Mouse (Mus musculus): ENCODE results near the gene Fzr1. TPM values are rescaled to one million over a fixed set of nuclear protein-coding genes. Genes with fewer than 3 reads are reported as not detected.

Gene Fzr1
- total and polyA plus RNA-seq, 3 experiments: 20.7 to 115 TPM; not detected in 1

DNA sequence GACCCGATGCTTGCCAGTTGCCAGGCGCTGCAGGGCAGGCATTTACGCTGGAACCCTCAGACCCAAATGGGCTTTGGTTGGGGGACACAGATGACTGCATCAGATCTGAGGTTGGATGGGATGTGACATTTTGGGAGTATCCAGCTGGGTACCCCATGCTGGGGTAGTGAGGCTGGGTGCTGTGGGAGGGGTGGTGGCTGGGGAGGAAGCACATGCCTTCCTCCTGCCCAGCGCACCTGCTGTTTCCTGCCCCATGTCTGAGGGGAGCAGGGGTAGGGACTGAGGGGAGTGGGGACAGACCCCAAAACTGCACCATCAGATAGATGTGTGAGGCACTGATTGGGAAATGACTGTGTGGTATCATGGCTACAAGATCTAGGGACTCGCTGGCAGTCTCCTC is 18.4 kb upstream of the Fzr1 start:
- no peak overlapping the region for H3K4me3 ChIP-seq (ENCODE audit: control insufficient read depth in 1 of 2, insufficient read depth in 1 of 2, low read depth in 2 of 2, low read length in 2 of 2)
- no peaks in the 10 kb centered on the region for H3K9me3 ChIP-seq (replicated peaks; ENCODE audit: insufficient read depth, low read length)
- H3K27me3 ChIP-seq (ENCODE audit: control insufficient read depth in 1 of 2, insufficient read depth in 2 of 2, low read length in 2 of 2): no peaks in the 10 kb centered on the region
- no peaks in the 10 kb centered on the region for H3K79me2 ChIP-seq (ENCODE audit: control insufficient read depth, insufficient read depth, low read length, poor library complexity)
- H3K4me1 ChIP-seq (ENCODE audit: control insufficient read depth in 1 of 2, insufficient read depth in 2 of 2, low read length in 2 of 2): peaks cover 6 to 14% of the 10 kb centered on the region in 2 experiments; a peak in 3 of 4 replicates
- no peak overlapping the region for H3K27ac ChIP-seq (ENCODE audit: control insufficient read depth, low read depth, low read length)
- TF ChIP-seq JUND (IDR thresholded peaks at IDR 0.05; ENCODE audit: low read depth, low read length) (no peak), NRF1 (IDR thresholded peaks at IDR 0.05; ENCODE audit: insufficient read depth, low read depth, low read length, poor library complexity, severe bottlenecking) (no peak), RAD21 (IDR thresholded peaks at IDR 0.05; ENCODE audit: low read depth, low read length) (no peak)
- no peak for DNase-seq (ENCODE audit: low read depth, low spot score)
- no peaks in the 10 kb centered on the region for H3K36me3 ChIP-seq (ENCODE audit: control insufficient read depth in 1 of 2, insufficient read depth in 2 of 2, low read length in 2 of 2)
- no peak overlapping the region for H3K9ac ChIP-seq (ENCODE audit: control insufficient read depth, low read depth, low read length, poor library complexity, severe bottlenecking)

DNA sequence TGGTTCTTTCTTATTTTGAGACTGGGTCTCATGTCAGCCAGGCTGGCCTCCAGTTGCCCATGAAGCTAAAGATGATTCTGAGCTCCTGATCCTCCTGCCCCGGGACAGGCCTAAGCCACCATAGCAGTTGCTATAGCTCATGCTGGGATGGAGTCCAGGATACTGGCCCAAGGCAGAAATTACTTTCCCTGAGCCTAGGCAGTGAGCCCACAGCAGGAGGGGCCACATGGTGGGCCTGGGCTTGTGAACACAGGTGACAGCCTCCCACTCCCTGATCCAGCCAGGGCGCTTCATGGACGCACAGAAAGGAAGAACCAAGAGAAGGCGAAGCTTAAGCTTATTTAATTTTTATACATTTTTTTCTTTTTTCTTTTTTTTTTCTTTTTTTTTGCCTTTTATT is 17.5 kb upstream of the Fzr1 start:
- no peak for TF ChIP-seq POLR2AphosphoS5 (IDR thresholded peaks at IDR 0.05; ENCODE audit: borderline replicate concordance, low read depth, low read length)
- TF ChIP-seq BHLHE40 (IDR thresholded peaks at IDR 0.05; ENCODE audit: borderline replicate concordance, low read depth, low read length): no peak
- TF ChIP-seq RCOR1 (IDR thresholded peaks at IDR 0.05; ENCODE audit: low read depth, low read length): no peak
- TF ChIP-seq KAT2A (conservative IDR thresholded peaks at IDR 0.05; ENCODE audit: low read depth, low read length): no peak
- no peak for TF ChIP-seq HCFC1 (IDR thresholded peaks at IDR 0.05; ENCODE audit: low read depth, low read length)
- TF ChIP-seq E2F4 (IDR thresholded peaks at IDR 0.05; ENCODE audit: borderline replicate concordance, low read depth, low read length): no peak
- no peak for TF ChIP-seq TCF12 (IDR thresholded peaks at IDR 0.05; ENCODE audit: low read depth, low read length)
- TF ChIP-seq POLR2A (IDR thresholded peaks at IDR 0.05; ENCODE audit: control insufficient read depth in 1 of 2, insufficient read depth in 1 of 2, low read depth in 1 of 2, low read length in 2 of 2, poor library complexity in 1 of 2): no peak
- TF ChIP-seq MAZ (IDR thresholded peaks at IDR 0.05; ENCODE audit: low read depth, low read length): no peak
- no peak for TF ChIP-seq CTCF (IDR thresholded peaks at IDR 0.05 in 2 of 3, conservative IDR thresholded peaks at IDR 0.05 in 1 of 3; ENCODE audit: control insufficient read depth in 1 of 3, insufficient read depth in 1 of 3, low read depth in 2 of 3, low read length in 3 of 3, poor library complexity in 1 of 3, severe bottlenecking in 1 of 3)
- no peak for TF ChIP-seq ZKSCAN1 (IDR thresholded peaks at IDR 0.05; ENCODE audit: low read depth, low read length)
- no peaks in the 10 kb centered on the region for H3K9me3 ChIP-seq (replicated peaks; ENCODE audit: insufficient read depth, low read length)
- peaks cover 6 to 14% of the 10 kb centered on the region in 2 experiments; a peak in 3 of 4 replicates for H3K4me1 ChIP-seq (ENCODE audit: control insufficient read depth in 1 of 2, insufficient read depth in 2 of 2, low read length in 2 of 2)
- no peak overlapping the region for H3K9ac ChIP-seq (ENCODE audit: control insufficient read depth, low read depth, low read length, poor library complexity, severe bottlenecking)
- no peak for DNase-seq (ENCODE audit: low read depth, low spot score)
- no peak overlapping the region for H3K27ac ChIP-seq (ENCODE audit: control insufficient read depth, low read depth, low read length)
- no peaks in the 10 kb centered on the region for H3K79me2 ChIP-seq (ENCODE audit: control insufficient read depth, insufficient read depth, low read length, poor library complexity)
- no peaks in the 10 kb centered on the region for H3K36me3 ChIP-seq (ENCODE audit: control insufficient read depth in 1 of 2, insufficient read depth in 2 of 2, low read length in 2 of 2)
- H3K4me3 ChIP-seq (ENCODE audit: control insufficient read depth in 1 of 2, insufficient read depth in 1 of 2, low read depth in 2 of 2, low read length in 2 of 2): no peak overlapping the region
- no peaks in the 10 kb centered on the region for H3K27me3 ChIP-seq (ENCODE audit: control insufficient read depth in 1 of 2, insufficient read depth in 2 of 2, low read length in 2 of 2)

DNA sequence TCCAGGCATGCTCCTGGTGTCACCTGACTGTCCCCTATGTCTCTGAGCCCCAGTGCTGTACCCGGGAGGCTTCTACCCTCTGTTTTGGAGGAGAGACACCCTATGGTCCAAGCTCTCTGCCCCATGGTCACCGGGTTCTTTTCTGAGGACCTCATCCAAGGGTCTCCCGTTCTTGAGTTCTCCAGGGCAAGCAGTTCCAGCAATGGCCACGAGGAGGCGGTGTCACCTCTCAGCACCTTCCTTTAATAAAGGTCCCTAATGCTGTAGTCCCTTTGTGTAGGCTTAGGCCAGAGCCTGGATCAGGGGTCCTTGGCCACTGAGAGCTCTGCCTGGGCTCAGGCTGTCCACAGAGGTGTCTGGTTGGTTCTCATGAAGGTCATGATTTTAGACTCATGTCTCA is 16.8 kb upstream of the Fzr1 start:
- TF ChIP-seq CTCF (IDR thresholded peaks at IDR 0.05 in 2 of 3, conservative IDR thresholded peaks at IDR 0.05 in 1 of 3; ENCODE audit: control insufficient read depth in 1 of 3, insufficient read depth in 1 of 3, low read depth in 2 of 3, low read length in 3 of 3, poor library complexity in 1 of 3, severe bottlenecking in 1 of 3) (peak; percentile 91 to 100 (median 93)), MYC (IDR thresholded peaks at IDR 0.05; ENCODE audit: low read depth, low read length) (0 out of 2 replicates have a peak, but pooled peaks have one; percentile 30), TBP (IDR thresholded peaks at IDR 0.05; ENCODE audit: low read depth, low read length) (no peak), ZC3H11A (IDR thresholded peaks at IDR 0.05; ENCODE audit: low read depth, low read length) (peak; percentile 63), RAD21 (IDR thresholded peaks at IDR 0.05; ENCODE audit: low read depth, low read length) (peak; percentile 67), SIN3A (IDR thresholded peaks at IDR 0.05; ENCODE audit: low read length) (peak; percentile 20; the same call in 1 of the 2 replicates), UBTF (IDR thresholded peaks at IDR 0.05; ENCODE audit: borderline replicate concordance, insufficient read depth, low read depth, low read length) (no peak), HCFC1 (IDR thresholded peaks at IDR 0.05; ENCODE audit: low read depth, low read length) (no peak), SMC3 (IDR thresholded peaks at IDR 0.05; ENCODE audit: low read depth, low read length) (peak; percentile 94)
- peaks cover 6 to 14% of the 10 kb centered on the region in 2 experiments; a peak in 3 of 4 replicates for H3K4me1 ChIP-seq (ENCODE audit: control insufficient read depth in 1 of 2, insufficient read depth in 2 of 2, low read length in 2 of 2)
- H3K9ac ChIP-seq (ENCODE audit: control insufficient read depth, low read depth, low read length, poor library complexity, severe bottlenecking): no peak overlapping the region
- H3K9me3 ChIP-seq (replicated peaks; ENCODE audit: insufficient read depth, low read length): no peaks in the 10 kb centered on the region
- H3K36me3 ChIP-seq (ENCODE audit: control insufficient read depth in 1 of 2, insufficient read depth in 2 of 2, low read length in 2 of 2): no peaks in the 10 kb centered on the region
- no peaks in the 10 kb centered on the region for H3K27me3 ChIP-seq (ENCODE audit: control insufficient read depth in 1 of 2, insufficient read depth in 2 of 2, low read length in 2 of 2)
- H3K4me3 ChIP-seq (ENCODE audit: control insufficient read depth in 1 of 2, insufficient read depth in 1 of 2, low read depth in 2 of 2, low read length in 2 of 2): no peak overlapping the region
- no peak overlapping the region for H3K27ac ChIP-seq (ENCODE audit: control insufficient read depth, low read depth, low read length)
- DNase-seq (ENCODE audit: low read depth, low spot score): peak; percentile 78
- no peaks in the 10 kb centered on the region for H3K79me2 ChIP-seq (ENCODE audit: control insufficient read depth, insufficient read depth, low read length, poor library complexity)

All from MEL (cell line).